Mouse (Mus musculus) left cerebral cortex, postnatal 4 days (tissue): ENCODE results near the gene Oit1. TPM values are rescaled to one million over a fixed set of nuclear protein-coding genes. Genes with fewer than 3 reads are reported as not detected.

Experiments
- DNase-seq: peaks from one replicate; pipeline ENCODE4 v3.0.0-alpha.2; 2022
- intact Hi-C: fragments of 180-260 bp; cut with DNase I; formaldehyde crosslinking; loops from one replicate; pipeline ENCODE4 v1.15.1; 2025
- total RNA-seq, 2 experiments: library from RNA; stranded (reverse); gene quantifications; 2 replicates each; pipeline ENCODE4 v1.2.3; 2021

Oit1 gene
- total RNA-seq, 2 experiments from 2014 or later: not detected

GRCm38 (mm10) chr14:8306884-8307283, 71.7 kb downstream of the Oit1 start:
- intact Hi-C loops: loop anchor here (10.0 kb wide), 1 partner anchor 92 kb away; the partner anchor contains the start of gene Kctd6
- DNase-seq: no peak

GRCm38 (mm10) chr14:8305014-8305413, 73.5 kb downstream of the Oit1 start:
- intact Hi-C loops: loop anchor here (10.0 kb wide), 1 partner anchor 90 kb away; the partner anchor contains the start of gene Kctd6

GRCm38 (mm10) chr14:8304082-8304481, 74.5 kb downstream of the Oit1 start:
- intact Hi-C loops: loop anchor here (10.0 kb wide), 1 partner anchor 89 kb away; the partner anchor contains the start of gene Kctd6
- no peak for DNase-seq

More at GRCm38 (mm10) chr14:8305014-8305413, 73.5 kb downstream of the Oit1 start:
- no peak for DNase-seq

GRCm38 (mm10) chr14:8302687-8303086, 75.9 kb downstream of the Oit1 start:
- intact Hi-C loops: loop anchor here (10.0 kb wide), 1 partner anchor 88 kb away; the partner anchor contains the start of gene Kctd6
- DNase-seq: no peak

- intact Hi-C loops: loop anchor here (10.0 kb wide), 1 partner anchor 85 kb away; the partner anchor contains the start of gene Kctd6
- peak; percentile 64 for DNase-seq
Observed at GRCm38 (mm10) chr14:8300281-8300680, 78.3 kb downstream of the Oit1 start.

Other genes starting within 250 kb of the Oit1 start
- 100 to 1,000 TPM; 132 to 136 TPM for gene Pdhb, start 205.7 kb downstream of the Oit1 start, total RNA-seq
- 10 to 100 TPM; 23.5 to 24.5 TPM for gene Kctd6, start 164.6 kb downstream of the Oit1 start, total RNA-seq
- under 1 TPM; 0.72 TPM for gene Acox2, start 119.4 kb downstream of the Oit1 start, total RNA-seq
- gene Fam107a, start 60.7 kb downstream of the Oit1 start, total RNA-seq: 1 to 10 TPM; 3.3 to 3.5 TPM